Mouse (Mus musculus) ES-Bruce4 (cell line): ENCODE data around the gene Sik3. TPM values are rescaled to one million over a fixed set of nuclear protein-coding genes. Genes with fewer than 3 reads are reported as not detected.

ENCODE experiments used
- H3K27ac ChIP-seq: 2 replicates; pipeline ENCODE4 v1.5.1; 2012; ENCODE audit warnings: low read length, inconsistent platforms; ENCODE audit not compliant: insufficient read depth
- H3K27me3 ChIP-seq: 2 replicates; pipeline ENCODE4 v1.6.1; 2012; ENCODE audit warnings: mild to moderate bottlenecking, low read length, inconsistent platforms; ENCODE audit not compliant: control insufficient read depth, poor library complexity, insufficient read depth, severe bottlenecking
- H3K36me3 ChIP-seq: 2 replicates; pipeline ENCODE4 v1.6.1; 2012; ENCODE audit warnings: inconsistent platforms, mild to moderate bottlenecking, low read length, moderate library complexity; ENCODE audit not compliant: control insufficient read depth, poor library complexity, insufficient read depth, severe bottlenecking
- H3K4me1 ChIP-seq: one replicate; pipeline ENCODE4 v1.8.1; 2011; ENCODE audit warnings: low read length; ENCODE audit not compliant: control insufficient read depth, insufficient read depth
- H3K4me3 ChIP-seq: 2 replicates; pipeline ENCODE4 v1.5.1; 2011; ENCODE audit warnings: low read depth, mild to moderate bottlenecking, low read length
- H3K9ac ChIP-seq: 2 replicates; pipeline ENCODE4 v1.6.1; 2012; ENCODE audit warnings: low read depth, mild to moderate bottlenecking, inconsistent platforms; ENCODE audit not compliant: poor library complexity, severe bottlenecking
- H3K9me3 ChIP-seq: replicated peaks from 2 replicates; pipeline ENCODE4 v1.6.1; 2012; ENCODE audit warnings: mild to moderate bottlenecking, low read length, inconsistent platforms; ENCODE audit not compliant: control insufficient read depth, poor library complexity, insufficient read depth, severe bottlenecking
- CTCF ChIP-seq: IDR thresholded peaks from one replicate; pipeline ENCODE4 v1.8.1; 2011; ENCODE audit warnings: low read depth, low read length
- EP300 ChIP-seq: IDR thresholded peaks from 2 replicates; pipeline ENCODE4 v1.6.1; 2011; ENCODE audit warnings: low read depth, low read length; ENCODE audit not compliant: insufficient read depth
- POLR2A ChIP-seq: IDR thresholded peaks from one replicate; pipeline ENCODE4 v1.8.1; 2011; ENCODE audit warnings: low read length; ENCODE audit not compliant: insufficient read depth
- polyA plus RNA-seq: library from polyadenylated mRNA; stranded (reverse); fragments of >200 nt; gene quantifications from 2 replicates; pipeline ENCODE4 v1.2.4, GENCODE M21; 2011; ENCODE audit warnings: low read depth; ENCODE audit not compliant: missing spikeins, insufficient read depth, insufficient read length

The Sik3 gene
- polyA plus RNA-seq, 1 experiment: 23.2 TPM

DNA sequence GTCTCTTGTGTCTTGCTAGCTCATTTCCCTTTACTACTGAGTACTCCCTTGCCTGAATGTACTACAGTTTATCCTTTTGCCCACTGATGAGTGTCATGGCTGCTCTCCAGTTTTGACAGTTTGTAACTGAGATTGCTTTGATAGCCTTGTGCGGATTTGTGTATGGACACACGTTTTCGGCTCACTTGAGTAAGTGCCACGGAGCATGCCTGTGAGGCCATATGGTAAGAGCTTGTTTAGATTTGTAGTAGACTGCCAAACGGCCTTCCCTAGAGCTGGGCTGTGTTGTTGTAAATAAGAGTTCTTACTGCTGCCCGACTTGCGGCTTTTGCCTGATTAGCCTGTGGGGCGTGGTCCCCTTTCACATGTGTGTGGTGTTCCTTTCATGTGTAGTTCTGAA lies 168.7 kb downstream of the Sik3 start:
- TF ChIP-seq POLR2A: no peak
- no peak for TF ChIP-seq CTCF
- no peak for TF ChIP-seq EP300
- Histone ChIP-seq H3K27me3 (no peaks in the 10 kb centered on the region), H3K9me3 (no peaks in the 10 kb centered on the region), H3K36me3 (no peaks in the 10 kb centered on the region), H3K4me3 (no peak overlapping the region), H3K9ac (no peak overlapping the region), H3K27ac (peak overlapping the region; percentile 19; the same call in 1 of the 2 replicates), H3K4me1 (no peaks in the 10 kb centered on the region)

GRCm38 (mm10) chr9:46184542-46184941 lies 171.9 kb downstream of the Sik3 start:
- Histone ChIP-seq H3K9me3 (no peaks in the 10 kb centered on the region), H3K36me3 (no peaks in the 10 kb centered on the region), H3K4me1 (no peaks in the 10 kb centered on the region), H3K4me3 (no peak overlapping the region), H3K27me3 (no peaks in the 10 kb centered on the region), H3K27ac (no peak overlapping the region), H3K9ac (no peak overlapping the region)
- TF ChIP-seq EP300 (no peak), CTCF (no peak), POLR2A (no peak)

GRCm38 (mm10) chr9:46185191-46185590 lies 172.6 kb downstream of the Sik3 start:
- H3K4me1 ChIP-seq: no peaks in the 10 kb centered on the region
- H3K27ac ChIP-seq: no peak overlapping the region
- no peak overlapping the region for H3K4me3 ChIP-seq
- no peaks in the 10 kb centered on the region for H3K27me3 ChIP-seq
- TF ChIP-seq EP300 (no peak), POLR2A (no peak), CTCF (peak; percentile 20)
- no peaks in the 10 kb centered on the region for H3K9me3 ChIP-seq
- no peak overlapping the region for H3K9ac ChIP-seq
- H3K36me3 ChIP-seq: no peaks in the 10 kb centered on the region

GRCm38 (mm10) chr9:46186387-46186786 lies 173.8 kb downstream of the Sik3 start:
- TF ChIP-seq CTCF (no peak), POLR2A (no peak), EP300 (no peak)
- Histone ChIP-seq H3K27ac (no peak overlapping the region), H3K36me3 (no peaks in the 10 kb centered on the region), H3K4me3 (no peak overlapping the region), H3K9me3 (no peaks in the 10 kb centered on the region), H3K4me1 (no peaks in the 10 kb centered on the region), H3K9ac (no peak overlapping the region), H3K27me3 (no peaks in the 10 kb centered on the region)

- no peaks in the 10 kb centered on the region for H3K4me1 ChIP-seq
These were observed 175.8 kb downstream of the Sik3 start for GRCm38 (mm10) chr9:46188370-46188769.

DNA sequence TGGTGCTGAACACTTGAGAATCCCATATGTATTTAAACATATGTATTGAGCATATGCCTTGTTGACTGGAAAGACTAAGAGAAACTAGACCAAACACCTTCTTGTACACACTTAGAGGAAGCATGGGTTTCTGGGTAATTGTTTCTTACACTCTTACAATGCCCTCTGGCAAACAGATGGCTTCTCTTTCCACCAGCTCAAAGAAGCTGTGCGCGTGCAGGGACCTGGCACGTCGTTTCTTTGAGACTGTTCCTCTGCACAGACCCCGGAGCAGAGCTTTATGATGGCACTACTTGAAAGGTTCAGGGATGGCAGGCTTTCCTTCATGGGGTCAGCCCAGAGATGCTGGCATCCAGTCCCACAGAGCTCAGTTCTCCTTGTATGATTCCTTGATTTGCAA lies 176.3 kb downstream of the Sik3 start:
- Histone ChIP-seq H3K4me1 (no peaks in the 10 kb centered on the region), H3K36me3 (no peaks in the 10 kb centered on the region), H3K27me3 (no peaks in the 10 kb centered on the region), H3K9me3 (no peaks in the 10 kb centered on the region), H3K27ac (no peak overlapping the region), H3K9ac (no peak overlapping the region), H3K4me3 (no peak overlapping the region)
- TF ChIP-seq POLR2A (no peak), EP300 (no peak), CTCF (no peak)

More at GRCm38 (mm10) chr9:46188370-46188769, 175.8 kb downstream of the Sik3 start:
- TF ChIP-seq EP300 (no peak), CTCF (no peak), POLR2A (no peak)
- H3K4me3 ChIP-seq: no peak overlapping the region
- no peaks in the 10 kb centered on the region for H3K27me3 ChIP-seq
- no peak overlapping the region for H3K27ac ChIP-seq
- H3K9ac ChIP-seq: no peak overlapping the region
- H3K36me3 ChIP-seq: no peaks in the 10 kb centered on the region
- no peaks in the 10 kb centered on the region for H3K9me3 ChIP-seq
